Mouse (Mus musculus): ENCODE results near the gene Mtfp1. TPM values are rescaled to one million over a fixed set of nuclear protein-coding genes. Genes with fewer than 3 reads are reported as not detected.
"Not testable (repeated sequence)": the region's sequence is repeated elsewhere in the genome, so short reads cannot be mapped to it uniquely, and the experiment has no call there.

Gene Mtfp1
- total and polyA plus RNA-seq, 2 experiments from 2014 or later, result 17.7 to 20.4 TPM

GRCm38 (mm10) chr11:4134400-4134799 lies 39.2 kb upstream of the Mtfp1 start:
- ATAC-seq (no peak; the same call in 1 of the 2 replicates), DNase-seq (ENCODE audit: low spot score) (no peak)
- H3K9me3 ChIP-seq (ENCODE audit: low read length), result no peaks in the 10 kb centered on the region
- peak overlapping the region; percentile 89 for H3K4me2 ChIP-seq (ENCODE audit: low read depth, low read length)
- no peak for TF ChIP-seq CTCF (IDR thresholded peaks at IDR 0.05; ENCODE audit: low read depth)
- 0 out of 2 replicates have a peak overlapping the region, but pooled peaks have one; percentile 98 for H3K9ac ChIP-seq (replicated peaks; ENCODE audit: low read length)
- 63% methylated on average over 6 of the region's 6 CpGs for WGBS
- H3K36me3 ChIP-seq (ENCODE audit: insufficient read depth, low read length), result peaks cover 8% of the 10 kb centered on the region; the same call in 1 of the 2 replicates
- H3K27me3 ChIP-seq (ENCODE audit: insufficient read depth, low read length), result no peaks in the 10 kb centered on the region
- no peak overlapping the region for H3K4me3 ChIP-seq (ENCODE audit: low read length)
- H3K27ac ChIP-seq, result peak overlapping the region; percentile 95; the same call in 1 of the 2 replicates
- H3K4me1 ChIP-seq (ENCODE audit: insufficient read depth, low read length), result peaks cover 14% of the 10 kb centered on the region

GRCm38 (mm10) chr11:4133450-4133849 lies 38.2 kb upstream of the Mtfp1 start:
- 0 out of 2 replicates have a peak, but pooled peaks cover 7% of the 10 kb centered on the region for H3K36me3 ChIP-seq (ENCODE audit: insufficient read depth, low read length)
- no peaks in the 10 kb centered on the region for H3K27me3 ChIP-seq (ENCODE audit: insufficient read depth, low read length)
- no peak overlapping the region for H3K27ac ChIP-seq
- no peaks in the 10 kb centered on the region for H3K9me3 ChIP-seq (ENCODE audit: low read length)
- H3K4me3 ChIP-seq (ENCODE audit: low read length), result no peak overlapping the region
- no peak overlapping the region for H3K9ac ChIP-seq (replicated peaks; ENCODE audit: low read length)
- DNase-seq (ENCODE audit: low spot score) (no peak), ATAC-seq (no peak)
- WGBS, result 55% methylated on average over 3 of the region's 3 CpGs
- no peak overlapping the region for H3K4me2 ChIP-seq (ENCODE audit: low read depth, low read length)
- peaks cover 14% of the 10 kb centered on the region for H3K4me1 ChIP-seq (ENCODE audit: insufficient read depth, low read length)
- peak; percentile 62 for TF ChIP-seq CTCF (IDR thresholded peaks at IDR 0.05; ENCODE audit: low read depth)

GRCm38 (mm10) chr11:4128461-4128860 lies 33.2 kb upstream of the Mtfp1 start:
- not testable (repeated sequence) for DNase-seq (ENCODE audit: low spot score); H3K9ac ChIP-seq (replicated peaks; ENCODE audit: low read length)
- WGBS, result 96% methylated on average over 4 of the region's 4 CpGs

GRCm38 (mm10) chr11:4127059-4127458 lies 31.8 kb upstream of the Mtfp1 start:
- Histone ChIP-seq H3K27me3 (ENCODE audit: insufficient read depth, low read length) (no peaks in the 10 kb centered on the region), H3K9me3 (ENCODE audit: low read length) (peaks cover 3% of the 10 kb centered on the region; the same call in 1 of the 2 replicates), H3K9ac (replicated peaks; ENCODE audit: low read length) (no peak overlapping the region), H3K4me1 (ENCODE audit: insufficient read depth, low read length) (no peaks in the 10 kb centered on the region), H3K4me3 (ENCODE audit: low read length) (no peak overlapping the region), H3K36me3 (ENCODE audit: insufficient read depth, low read length) (no peaks in the 10 kb centered on the region), H3K27ac (no peak overlapping the region), H3K4me2 (ENCODE audit: low read depth, low read length) (no peak overlapping the region)
- ATAC-seq (no peak), DNase-seq (ENCODE audit: low spot score) (no peak)
- 89% methylated on average over 1 of the region's 1 CpGs for WGBS
- peak; percentile 31 for TF ChIP-seq CTCF (IDR thresholded peaks at IDR 0.05; ENCODE audit: low read depth)

More at GRCm38 (mm10) chr11:4128461-4128860, 33.2 kb upstream of the Mtfp1 start:
- H3K27ac ChIP-seq; H3K4me1 ChIP-seq (ENCODE audit: insufficient read depth, low read length); H3K4me2 ChIP-seq (ENCODE audit: low read depth, low read length); H3K4me3 ChIP-seq (ENCODE audit: low read length); H3K36me3 ChIP-seq (ENCODE audit: insufficient read depth, low read length); H3K27me3 ChIP-seq (ENCODE audit: insufficient read depth, low read length); H3K9me3 ChIP-seq (ENCODE audit: low read length); ATAC-seq: not testable (repeated sequence)

- Histone ChIP-seq H3K9ac (replicated peaks; ENCODE audit: low read length) (no peak overlapping the region), H3K27ac (no peak overlapping the region), H3K36me3 (ENCODE audit: insufficient read depth, low read length) (no peaks in the 10 kb centered on the region), H3K4me3 (ENCODE audit: low read length) (no peak overlapping the region), H3K9me3 (ENCODE audit: low read length) (peaks cover 3% of the 10 kb centered on the region; the same call in 1 of the 2 replicates), H3K4me2 (ENCODE audit: low read depth, low read length) (no peak overlapping the region), H3K4me1 (ENCODE audit: insufficient read depth, low read length) (peaks cover 10% of the 10 kb centered on the region; the same call in 1 of the 2 replicates), H3K27me3 (ENCODE audit: insufficient read depth, low read length) (no peaks in the 10 kb centered on the region)
- TF ChIP-seq CTCF (IDR thresholded peaks at IDR 0.05; ENCODE audit: low read depth), result peak; percentile 66
- DNase-seq (ENCODE audit: low spot score) (peak; percentile 29), ATAC-seq (no peak)
- 60% methylated on average over 5 of the region's 5 CpGs for WGBS
Measured at GRCm38 (mm10) chr11:4123922-4124321, 28.7 kb upstream of the Mtfp1 start.

GRCm38 (mm10) chr11:4122742-4123579 lies 27.7 kb upstream of the Mtfp1 start, which contains the start of gene Sec14l2:
TSS of gene Sec14l2 (minus strand) at chr11:4123415.
- H3K9me3 ChIP-seq (ENCODE audit: low read length), result peaks cover 3% of the 10 kb centered on the region; the same call in 1 of the 2 replicates
- H3K9ac ChIP-seq (replicated peaks; ENCODE audit: low read length), result no peak within 1 kb of the TSS
- no peak within 1 kb of the TSS for H3K4me2 ChIP-seq (ENCODE audit: low read depth, low read length)
- WGBS, result 80% methylated on average over 10 of the region's 10 CpGs
- DNase-seq (ENCODE audit: low spot score) (no peak), ATAC-seq (no peak)
- no peak within 1 kb of the TSS for H3K27ac ChIP-seq
- H3K36me3 ChIP-seq (ENCODE audit: insufficient read depth, low read length), result no peaks in the 10 kb centered on the region
- peaks cover 14% of the 10 kb centered on the region; the same call in 1 of the 2 replicates for H3K4me1 ChIP-seq (ENCODE audit: insufficient read depth, low read length)
- H3K4me3 ChIP-seq (ENCODE audit: low read length), result no peak within 1 kb of the TSS
- no peaks in the 10 kb centered on the region for H3K27me3 ChIP-seq (ENCODE audit: insufficient read depth, low read length)
- TF ChIP-seq CTCF (IDR thresholded peaks at IDR 0.05; ENCODE audit: low read depth), result no peak

Data from hindbrain, postnatal 0 days (tissue).